Mouse (Mus musculus) C2C12 (cell line): ENCODE data around the gene Gm15097. TPM values are rescaled to one million over a fixed set of nuclear protein-coding genes. Genes with fewer than 3 reads are reported as not detected.
"Not testable (repeated sequence)": the region's sequence is repeated elsewhere in the genome, so short reads cannot be mapped to it uniquely, and the experiment has no call there.

Experiments
- H3K27me3 ChIP-seq: one replicate; pipeline ENCODE4 v1.6.1; 2011; ENCODE audit not compliant: control insufficient read depth, insufficient read depth, insufficient read length
- H3K36me3 ChIP-seq: one replicate; pipeline ENCODE4 v1.6.1; 2011; ENCODE audit not compliant: control insufficient read depth, insufficient read depth
- H3K4me3 ChIP-seq: one replicate; pipeline ENCODE4 v1.5.1; 2011; ENCODE audit warnings: mild to moderate bottlenecking, control low read depth; ENCODE audit not compliant: poor library complexity, insufficient read depth, severe bottlenecking
- H3K79me2 ChIP-seq: one replicate; pipeline ENCODE4 v1.6.1; 2011; ENCODE audit not compliant: control insufficient read depth, insufficient read depth
- H3K79me3 ChIP-seq: one replicate; pipeline ENCODE4 v1.6.1; 2011; ENCODE audit warnings: low read depth, control low read depth
- H3ac ChIP-seq: one replicate; pipeline ENCODE3; 2011; ENCODE audit warnings: low read depth; ENCODE audit not compliant: control insufficient read depth, insufficient read length
- long read RNA-seq, 2 experiments: library from polyadenylated mRNA; unstranded; transcript quantifications; one replicate each; pipeline ENCODE4 v2.0.0; 2019 to 2020
- polyA plus RNA-seq: library from polyadenylated mRNA; unstranded; fragments of >200 nt; fragmentation: generic; extraction: Trizol; gene quantifications from one replicate; pipeline ENCODE4 v1.2.1, GENCODE M21; 2012; ENCODE audit warnings: missing spikeins

Gene Gm15097
- polyA plus RNA-seq = 0.20 TPM
- long read RNA-seq, experiment 1 = 0 reads
- long read RNA-seq, experiment 2, transcript Gm15097-201 (7 exons, 2,029 nt) = major isoform, 9 of 9 reads
- long read RNA-seq, experiment 2, partial matches to known transcripts = 0 of 9 reads
- long read RNA-seq, experiment 2, other reads (novel, unspliced or antisense) = 0 of 9 reads

DNA sequence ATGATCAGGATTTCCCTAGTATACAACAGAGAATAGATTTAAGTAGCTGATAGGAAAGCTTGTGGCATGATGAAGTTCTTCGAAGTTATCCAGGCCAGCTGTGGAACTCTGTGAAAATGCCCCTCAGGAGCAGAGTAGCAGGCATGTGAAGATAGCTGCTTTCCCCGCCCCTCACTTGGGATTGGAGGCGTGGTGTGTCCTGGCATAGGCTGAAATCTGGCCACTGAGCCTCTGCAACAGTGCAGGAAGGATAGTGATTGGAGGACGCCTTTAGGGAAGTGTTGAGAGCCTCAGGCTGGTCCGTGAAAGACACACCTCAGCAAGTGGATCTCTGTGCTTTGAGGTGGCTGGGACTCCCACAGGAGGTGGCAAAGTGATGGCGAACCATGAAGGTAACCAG, at the start of gene Gm15097:
Gene Gm15097 (plus strand): TSS at position 301 of the 400 bp plus-strand sequence.
- not testable (repeated sequence) for H3K27me3 ChIP-seq, H3ac ChIP-seq, H3K36me3 ChIP-seq, H3K79me3 ChIP-seq, H3K4me3 ChIP-seq, H3K79me2 ChIP-seq

DNA sequence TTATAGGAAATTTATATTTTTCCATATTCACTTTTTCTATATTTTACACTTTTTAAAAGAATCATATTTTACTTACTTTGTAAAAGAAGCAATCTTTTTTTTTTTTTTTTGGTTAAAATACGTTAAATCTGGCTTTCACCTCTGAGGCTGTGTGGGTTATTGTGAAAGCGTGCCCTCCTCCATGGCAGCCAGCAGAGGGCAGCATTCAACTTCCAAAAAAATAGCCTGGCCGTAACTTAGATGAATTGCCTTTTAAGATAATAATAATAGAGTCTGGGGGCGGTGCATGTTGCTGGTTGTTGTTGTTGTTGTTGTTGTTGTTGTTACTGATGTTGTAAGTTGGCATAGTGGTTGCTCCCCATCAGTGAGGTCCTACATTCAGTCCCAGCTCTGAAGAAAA, 21.4 kb upstream of the Gm15097 start:
- not testable (repeated sequence) for H3K27me3 ChIP-seq, H3K79me2 ChIP-seq, H3K79me3 ChIP-seq, H3K36me3 ChIP-seq, H3K4me3 ChIP-seq, H3ac ChIP-seq

DNA sequence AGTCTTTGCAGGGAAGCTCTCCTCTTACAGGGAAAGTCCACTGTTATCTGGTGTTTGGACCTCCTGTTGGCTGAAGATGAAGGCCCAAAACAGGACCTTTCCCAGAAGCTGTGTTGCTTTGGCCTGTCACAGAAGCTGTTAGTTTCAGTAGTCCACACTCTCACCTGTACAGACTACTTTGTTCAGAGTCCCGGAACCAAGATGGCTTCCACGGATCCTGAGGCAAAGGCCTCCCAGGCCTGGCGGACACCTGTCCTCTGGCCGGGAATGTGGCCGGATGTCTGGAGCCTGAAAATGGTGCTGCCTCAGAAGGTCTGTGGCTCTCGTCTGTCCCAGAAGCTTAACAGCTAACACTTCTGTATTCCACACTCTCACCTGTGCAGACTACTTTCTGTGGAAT, 26.9 kb downstream of the Gm15097 start:
- H3K36me3 ChIP-seq, H3K27me3 ChIP-seq, H3K79me3 ChIP-seq, H3K4me3 ChIP-seq, H3K79me2 ChIP-seq, H3ac ChIP-seq: not testable (repeated sequence)

Other genes starting within 250 kb of the Gm15097 start
- not detected for gene Gm10439, start 189.9 kb upstream of the Gm15097 start, polyA plus RNA-seq
- gene Gm15091, start 157.2 kb downstream of the Gm15097 start, polyA plus RNA-seq = not detected